Mouse (Mus musculus) kidney, postnatal 25 days (tissue): ENCODE data around the gene Tmem186.

Source experiments
- DNase-seq, 2 experiments: peaks; one replicate each; pipeline ENCODE4 v3.0.0; 2021; ENCODE audit warnings: mixed read lengths in 2 of 2

Gene Tmem186

GRCm38 (mm10) chr16:8666452-8666851, 28.9 kb upstream of the Tmem186 start:
- DNase-seq = peak; percentile 66 to 85

DNA sequence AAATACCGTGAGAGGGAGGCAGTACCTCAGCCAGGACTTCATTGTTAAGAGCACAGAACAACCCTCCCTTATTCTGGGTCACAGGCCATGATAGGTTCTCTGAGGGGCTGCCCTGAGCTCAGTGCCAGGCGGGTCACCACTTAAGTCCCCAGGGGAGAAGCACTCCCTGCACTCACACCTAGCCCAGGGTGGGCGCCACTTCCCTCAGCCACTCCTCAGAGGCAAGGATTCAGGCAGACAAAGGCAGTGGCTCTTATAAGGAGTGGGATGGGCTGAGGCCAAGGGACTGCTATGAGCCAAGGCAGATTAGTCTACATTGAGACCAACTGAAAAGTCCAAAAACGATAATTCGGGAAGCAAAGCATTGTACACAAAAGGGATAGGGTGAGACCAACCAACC, 27.9 kb upstream of the Tmem186 start:
- no peak for DNase-seq

- peak; percentile 58 to 80 for DNase-seq
Measured at GRCm38 (mm10) chr16:8663606-8664539, 26.4 kb upstream of the Tmem186 start.

DNA sequence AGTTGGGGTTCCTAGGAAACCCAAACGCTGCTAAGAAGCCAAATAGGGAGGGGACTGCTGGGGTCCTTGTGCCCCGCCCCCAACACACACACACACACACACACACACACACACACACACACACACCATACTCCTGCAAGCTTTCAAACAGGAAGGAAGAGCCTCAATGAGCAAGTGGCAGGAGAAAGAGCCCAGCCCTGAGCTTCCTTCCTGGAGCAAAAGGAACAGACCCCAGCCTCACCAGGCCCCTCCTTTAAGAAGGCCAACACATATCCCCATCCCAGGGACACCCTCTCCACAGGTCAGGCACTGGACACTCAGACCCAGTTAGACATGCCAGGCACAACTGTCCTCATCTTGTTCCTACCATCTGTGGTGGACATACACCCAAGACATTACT, 25.5 kb upstream of the Tmem186 start:
- peak; percentile 41 to 72 for DNase-seq

GRCm38 (mm10) chr16:8658764-8659163, 21.3 kb upstream of the Tmem186 start:
- peak; percentile 72 to 75 for DNase-seq

GRCm38 (mm10) chr16:8658349-8658748, 20.8 kb upstream of the Tmem186 start:
- no peak for DNase-seq

- DNase-seq = no peak
Measured at GRCm38 (mm10) chr16:8656256-8656655, 18.7 kb upstream of the Tmem186 start.

GRCm38 (mm10) chr16:8655599-8655998, 18.1 kb upstream of the Tmem186 start:
- no peak for DNase-seq

DNA sequence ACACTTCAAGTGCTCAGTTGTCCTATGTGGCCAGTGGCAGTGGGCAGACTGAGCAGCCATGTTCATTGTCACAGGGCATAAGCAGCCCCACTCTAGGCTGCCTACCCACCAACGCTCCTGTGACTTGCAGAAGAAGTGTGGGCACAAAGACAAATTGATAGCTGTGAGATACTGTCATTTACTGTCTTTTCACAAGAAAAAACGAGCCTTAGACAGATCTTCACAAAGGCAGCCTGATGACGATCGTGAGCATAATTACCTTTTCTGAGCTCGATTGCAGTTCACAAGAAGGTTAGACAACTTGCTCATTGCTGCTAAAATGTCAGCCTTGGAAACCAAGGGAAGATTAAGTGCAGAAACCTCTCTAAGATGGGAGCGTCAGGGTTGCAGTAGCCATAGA, 17.6 kb upstream of the Tmem186 start:
- DNase-seq = no peak

- no peak for DNase-seq
Measured at GRCm38 (mm10) chr16:8650007-8650406, 12.5 kb upstream of the Tmem186 start.

- no peak for DNase-seq
Measured at GRCm38 (mm10) chr16:8645546-8645945, 8.0 kb upstream of the Tmem186 start.

DNA sequence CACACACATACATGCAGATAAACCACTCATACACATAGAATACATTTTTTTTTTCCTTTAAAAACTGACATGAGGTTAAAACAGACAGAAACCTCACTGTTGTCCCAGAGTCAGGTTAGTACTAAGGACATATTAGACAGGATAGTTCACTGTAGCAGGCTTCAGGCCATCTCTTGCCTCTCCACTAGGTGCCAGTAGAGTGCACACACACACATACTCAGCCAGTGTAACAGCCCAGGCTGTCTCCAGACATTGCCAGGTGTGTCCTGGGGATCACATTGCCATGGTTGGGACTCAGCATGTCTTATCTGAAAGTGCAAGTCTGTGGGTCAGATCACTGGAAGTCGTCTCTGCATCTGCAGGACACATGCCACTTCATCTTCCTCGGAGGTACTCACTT, 6.3 kb upstream of the Tmem186 start:
- peak; percentile 72 for DNase-seq

DNA sequence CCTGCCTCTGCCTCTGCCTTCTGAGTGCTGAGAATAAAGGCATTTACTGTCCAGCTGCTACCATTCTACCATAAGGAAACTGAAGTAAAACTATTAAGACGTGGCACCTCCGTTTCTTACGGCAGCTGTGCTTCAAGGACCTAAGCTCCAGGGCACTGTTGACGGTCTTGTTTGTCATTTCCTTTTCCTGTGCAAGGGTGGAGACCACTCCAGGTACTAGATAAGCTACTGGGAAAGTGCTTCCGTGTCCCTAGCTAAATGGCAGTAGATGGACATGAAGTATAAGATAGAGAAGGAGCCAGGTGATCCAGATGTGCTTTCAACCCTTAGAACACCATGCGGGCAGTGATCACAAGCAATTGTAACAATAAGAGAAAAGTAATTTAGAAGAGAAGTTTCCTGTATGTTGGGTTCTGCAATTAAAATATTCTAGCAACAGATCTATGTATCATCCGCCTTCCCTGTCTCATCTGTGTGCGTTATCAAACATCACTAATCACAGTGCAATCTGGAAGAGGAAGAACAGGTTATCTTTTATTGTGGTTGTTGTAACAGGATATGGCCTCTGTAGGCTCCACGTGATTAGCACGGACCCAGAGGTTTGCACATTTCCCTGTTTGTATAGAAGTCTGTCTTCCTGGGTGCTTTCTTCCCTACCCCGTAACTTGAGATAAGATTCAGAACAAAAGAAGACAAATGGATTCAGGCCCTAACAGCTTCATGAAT, 2.1 kb upstream of the Tmem186 start:
- no peak for DNase-seq

GRCm38 (mm10) chr16:8638131-8638530, 619 bp upstream of the Tmem186 start:
- DNase-seq = no peak

DNA sequence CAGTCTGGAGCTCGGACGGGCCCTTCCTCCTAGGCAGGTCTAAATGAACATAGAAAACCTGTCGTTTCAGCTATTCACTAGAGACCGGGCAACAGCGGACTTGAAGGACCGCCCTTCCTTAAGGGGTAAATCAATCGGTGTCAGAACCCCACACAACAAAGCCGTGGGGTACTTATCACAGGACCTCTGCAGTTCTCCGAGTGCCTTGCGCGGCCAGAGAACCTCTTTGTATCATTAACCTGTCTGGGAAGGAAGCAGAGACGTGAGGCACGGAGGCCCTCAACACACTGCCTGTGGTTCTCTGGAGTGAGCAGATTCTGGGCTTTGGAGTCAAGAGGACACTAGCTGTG, 670 bp downstream of the Tmem186 start:
- peak in 1 of 2 experiments; percentile 55 for DNase-seq

GRCm38 (mm10) chr16:8631428-8631827, 6.1 kb downstream of the Tmem186 start:
- DNase-seq = no peak

DNA sequence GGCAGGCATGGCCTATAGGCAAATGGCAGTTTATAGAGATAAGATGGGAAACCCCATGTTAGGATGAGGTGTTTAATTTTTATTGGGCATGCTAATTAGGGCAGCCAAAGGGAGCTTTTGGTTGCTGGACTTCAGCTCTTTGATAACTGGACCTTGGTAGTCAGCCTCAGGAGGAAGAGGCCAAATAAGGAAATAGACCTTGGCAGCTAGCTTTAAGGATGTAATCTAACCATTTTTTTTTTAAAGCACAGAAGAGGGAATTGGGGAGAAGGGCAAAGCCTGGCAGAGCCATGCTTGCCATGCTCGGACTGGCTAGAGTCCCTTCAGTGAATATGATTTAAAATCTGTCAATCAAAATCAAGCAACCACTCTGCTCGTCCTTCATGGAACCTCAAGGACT, 7.1 kb downstream of the Tmem186 start:
- no peak for DNase-seq

DNA sequence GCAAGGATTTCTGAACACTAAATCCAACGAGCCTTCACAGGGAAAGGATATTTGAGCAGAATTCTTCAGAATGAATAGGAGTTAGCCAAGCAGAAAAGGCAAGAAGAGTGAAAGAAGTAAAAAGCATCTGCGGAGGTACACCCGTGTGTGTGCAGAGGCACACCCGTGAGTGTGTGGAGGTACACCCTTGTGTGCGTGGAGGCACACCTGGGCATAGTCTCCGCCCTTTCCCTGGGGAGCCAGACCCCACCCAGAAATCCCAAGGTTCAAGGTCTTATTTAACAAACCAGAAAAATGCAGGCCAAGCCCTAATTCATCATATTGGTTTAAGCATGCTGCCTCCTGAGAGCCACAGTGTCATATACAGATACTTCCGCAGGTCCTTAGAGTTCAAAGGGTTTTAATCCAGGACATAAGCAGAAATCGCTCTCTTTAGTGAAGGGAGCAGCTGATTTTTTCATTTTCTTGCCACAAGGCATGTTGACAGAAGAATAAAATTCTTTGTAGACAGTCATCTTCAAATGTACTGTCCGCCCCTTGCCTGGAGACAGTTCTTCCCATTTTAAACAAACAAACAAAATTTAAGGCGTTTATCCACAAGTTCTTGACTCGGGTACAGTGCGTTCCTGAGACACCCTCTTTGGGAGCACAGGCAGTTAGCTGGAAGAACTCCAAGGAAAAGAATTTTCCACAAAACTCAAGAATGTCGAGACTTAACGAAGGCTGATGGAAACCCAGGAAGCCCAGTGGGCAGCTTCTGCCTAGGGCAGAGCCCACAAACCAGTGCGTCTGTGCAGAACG, 17.0 kb downstream of the Tmem186 start:
- DNase-seq = no peak

DNA sequence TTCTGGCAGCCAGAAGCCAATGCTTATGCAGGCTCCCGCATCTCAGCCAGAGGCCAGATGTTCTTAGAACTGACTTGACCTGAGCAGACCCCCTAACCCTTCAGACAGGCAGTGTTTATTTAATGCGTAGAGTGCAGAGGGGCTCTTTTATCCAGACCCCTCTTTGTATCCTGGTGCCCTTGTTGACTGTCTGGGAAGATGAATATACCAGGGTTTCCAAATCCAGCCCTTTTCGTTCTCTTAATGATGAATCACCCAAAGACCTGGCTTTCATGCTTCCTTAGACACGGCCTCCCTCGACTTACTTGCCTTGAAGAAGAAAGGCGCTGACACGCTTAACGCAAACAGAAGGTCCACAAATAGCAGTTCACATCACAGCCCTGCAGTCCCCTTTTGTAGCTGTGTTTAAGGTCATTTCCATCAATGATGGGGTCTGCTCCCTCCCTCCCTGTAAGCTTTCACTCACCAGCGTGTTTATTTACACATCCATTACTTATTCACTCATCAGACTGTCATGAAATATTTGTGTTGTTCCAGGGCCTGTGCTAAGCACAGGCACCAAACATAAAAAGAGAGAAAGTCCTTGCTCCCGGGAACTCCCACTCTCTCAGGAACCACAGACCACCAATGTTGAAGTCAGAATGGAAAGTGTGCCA, 17.7 kb downstream of the Tmem186 start:
- DNase-seq = no peak

DNA sequence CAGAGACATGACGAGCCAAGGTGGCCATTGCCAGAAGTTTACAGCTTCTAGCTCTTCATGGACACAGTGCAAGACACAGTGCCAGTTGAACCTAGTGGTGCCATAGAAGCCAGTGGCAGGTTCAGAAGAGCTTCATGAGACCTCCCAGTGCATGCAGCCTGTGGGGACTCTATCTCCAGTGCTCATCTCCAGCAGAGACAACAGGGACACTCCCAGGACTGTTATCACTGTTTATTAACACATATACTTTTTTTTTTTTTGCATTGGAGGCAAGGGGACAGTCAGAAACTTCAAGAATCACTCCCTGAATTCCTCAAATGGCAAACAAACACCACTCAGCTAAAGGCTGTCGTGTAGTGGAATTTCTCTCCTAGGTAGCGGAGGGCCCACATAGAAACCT, 24.1 kb downstream of the Tmem186 start:
- DNase-seq = no peak

GRCm38 (mm10) chr16:8613039-8613438, 24.5 kb downstream of the Tmem186 start:
- DNase-seq = no peak

DNA sequence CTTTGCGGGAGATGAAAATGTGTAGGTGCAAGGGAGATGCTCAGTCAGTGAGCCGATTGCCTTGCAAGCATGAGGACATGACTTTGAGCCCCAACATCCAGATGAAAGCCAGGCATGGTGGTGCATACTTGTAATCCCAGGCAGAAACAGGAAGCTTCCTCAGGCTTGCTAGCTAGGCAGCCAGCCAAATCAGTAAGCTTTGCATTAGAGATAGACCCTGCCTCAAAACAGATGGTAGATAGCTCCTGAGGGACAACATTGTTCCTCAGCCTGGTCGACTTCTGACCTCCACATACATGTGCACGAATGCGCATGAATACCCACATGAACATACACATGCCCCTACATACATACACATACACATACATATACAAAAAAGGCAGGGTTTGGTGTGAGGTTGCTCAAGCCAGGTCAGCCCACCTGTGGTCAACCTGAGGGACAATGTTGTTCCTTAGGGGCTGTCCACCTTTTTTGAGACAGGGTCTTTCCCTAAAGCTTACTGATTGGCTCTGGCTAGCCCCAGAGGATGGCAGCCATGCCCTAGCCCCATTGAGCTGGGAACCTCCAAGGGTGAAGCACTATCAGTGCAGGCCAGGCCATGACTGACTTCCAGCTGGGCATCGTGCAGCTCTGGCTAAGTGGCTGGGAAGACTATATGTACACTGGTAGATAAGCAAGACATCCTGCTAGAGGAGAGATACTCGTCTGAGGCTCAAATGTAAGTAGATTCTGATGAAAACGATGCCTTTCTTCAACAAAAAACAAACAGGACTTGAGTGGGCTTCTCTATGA, 25.1 kb downstream of the Tmem186 start:
- DNase-seq = no peak
